Mouse (Mus musculus) liver, adult 2 months (tissue): Measurements from ENCODE around the gene Hoxd12.

Experiments used
- CTCF ChIP-seq: fragments of 200-500 bp; IDR thresholded peaks from 2 replicates; pipeline ENCODE4 v1.5.1; 2011; ENCODE audit warnings: low read depth, low read length, control low read depth
- POLR2A ChIP-seq: fragments of 200-500 bp; IDR thresholded peaks from 2 replicates; pipeline ENCODE4 v1.6.1; 2011; ENCODE audit warnings: low read length, control low read depth; ENCODE audit not compliant: insufficient read depth; ENCODE audit errors: extremely low read depth

DNA sequence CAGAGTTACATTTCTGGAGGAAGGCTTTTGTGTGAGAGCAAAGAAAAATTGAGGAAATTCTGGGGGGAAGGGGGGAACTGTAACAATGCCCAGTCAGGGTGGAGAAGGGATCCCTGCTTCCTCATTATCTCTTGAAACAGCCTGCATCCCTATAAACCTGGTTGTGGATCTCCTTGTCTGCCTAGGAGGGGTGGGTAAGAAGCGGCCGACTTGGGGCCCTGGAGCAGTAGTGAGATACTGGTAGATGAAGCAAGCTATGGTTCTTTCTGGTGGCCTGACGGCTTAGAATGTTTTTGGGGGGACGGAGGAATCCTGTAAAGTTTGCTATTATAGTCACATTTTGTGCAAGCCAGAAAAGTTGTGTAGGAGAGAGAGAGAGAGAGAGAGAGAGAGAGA is 18.6 kb downstream of the Hoxd12 start:
- TF ChIP-seq CTCF: no peak
- TF ChIP-seq POLR2A: no peak
